Mouse (Mus musculus) kidney, embryonic 14.5 days (tissue): ENCODE measurements around the gene Ppbp. TPM values are rescaled to one million over a fixed set of nuclear protein-coding genes. Genes with fewer than 3 reads are reported as not detected.

Experiments used
- ATAC-seq: fragments of 200-750 bp; cut with Nextera tagmentation; 2 replicates; pipeline ENCODE4 v1.8.0; 2017; ENCODE audit warnings: moderate number of reproducible peaks, mild to moderate bottlenecking, moderate TSS enrichment, moderate library complexity; ENCODE audit not compliant: low FRiP score, low TSS enrichment
- H3K27ac ChIP-seq: fragments of 300-500 bp; sonication (generic); 2 replicates; pipeline ENCODE4 v1.5.1; 2014; ENCODE audit warnings: low read depth, mild to moderate bottlenecking, low read length, moderate library complexity, mixed read lengths
- H3K27me3 ChIP-seq: fragments of 300-500 bp; sonication (generic); 2 replicates; pipeline ENCODE4 v1.6.1; 2014; ENCODE audit warnings: mild to moderate bottlenecking, low read length; ENCODE audit not compliant: control insufficient read depth, insufficient read depth
- H3K36me3 ChIP-seq: fragments of 300-500 bp; sonication (generic); 2 replicates; pipeline ENCODE4 v1.6.1; 2014; ENCODE audit warnings: low read length, mixed read lengths; ENCODE audit not compliant: control insufficient read depth, insufficient read depth
- H3K4me1 ChIP-seq: fragments of 300-500 bp; sonication (generic); 2 replicates; pipeline ENCODE4 v1.6.1; 2014; ENCODE audit warnings: low read length, mixed read lengths; ENCODE audit not compliant: control insufficient read depth, insufficient read depth
- H3K4me2 ChIP-seq: fragments of 300-500 bp; sonication (generic); replicated peaks from 2 replicates; pipeline ENCODE4 v1.6.1; 2014; ENCODE audit warnings: low read depth, mild to moderate bottlenecking, low read length
- H3K4me3 ChIP-seq: fragments of 300-500 bp; sonication (generic); 2 replicates; pipeline ENCODE4 v1.5.1; 2014; ENCODE audit warnings: mild to moderate bottlenecking, low read length
- H3K9ac ChIP-seq: fragments of 300-500 bp; sonication (generic); 2 replicates; pipeline ENCODE4 v1.6.1; 2014; ENCODE audit warnings: low read depth, mild to moderate bottlenecking, low read length, moderate library complexity
- H3K9me3 ChIP-seq: fragments of 300-500 bp; sonication (generic); 2 replicates; pipeline ENCODE4 v1.6.1; 2016; ENCODE audit warnings: low read length; ENCODE audit not compliant: control insufficient read depth
- WGBS: fragments of 180-500 bp; shearing (Covaris S2); extraction: QIAGEN DNeasy Blood & Tissue Kit; methylation state at CpG from one replicate; pipeline ENCODE4 v1.1.7; 2014; 5-methylcytosine and 5-hydroxymethylcytosine counted together
- microRNA-seq: library from miRNA; unstranded; fragments of <30 nt; microRNA quantifications from one replicate; pipeline ENCODE4, GENCODE M21; 2016
- polyA plus RNA-seq: library from polyadenylated mRNA; unstranded; fragments of >200 nt; fragmentation: Nextera tagmentation; extraction: Ambion mirVana; gene quantifications from 2 replicates; pipeline ENCODE4 v1.2.1, GENCODE M21; 2014

Gene Ppbp
- polyA plus RNA-seq, 1 experiment from 2014 or later = 3.4 TPM

DNA sequence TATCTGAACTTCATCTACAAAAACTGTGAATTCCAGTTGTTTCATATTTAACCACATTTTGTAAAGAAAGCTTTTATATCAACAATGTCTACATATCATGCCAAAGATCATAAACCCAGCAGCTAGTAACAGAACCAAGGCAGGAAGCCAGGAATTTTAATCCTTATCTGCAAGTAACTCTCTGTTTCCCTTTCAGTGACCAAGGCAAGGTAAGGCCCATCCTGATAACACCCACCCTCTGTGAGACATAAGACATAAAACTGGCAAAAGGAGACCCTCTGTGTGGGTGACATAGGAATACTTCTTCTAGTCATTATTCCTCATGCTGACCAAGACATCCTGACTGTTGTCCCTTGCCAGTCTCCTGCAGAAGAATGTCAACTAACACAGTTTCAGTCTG lies 36.3 kb downstream of the Ppbp start:
- H3K9ac ChIP-seq = no peak overlapping the region
- H3K4me3 ChIP-seq = no peak overlapping the region
- no peak overlapping the region for H3K4me2 ChIP-seq
- no peaks in the 10 kb centered on the region for H3K36me3 ChIP-seq
- H3K9me3 ChIP-seq = no peaks in the 10 kb centered on the region
- H3K4me1 ChIP-seq = no peaks in the 10 kb centered on the region
- H3K27ac ChIP-seq = no peak overlapping the region
- ATAC-seq = no peak
- no peaks in the 10 kb centered on the region for H3K27me3 ChIP-seq

DNA sequence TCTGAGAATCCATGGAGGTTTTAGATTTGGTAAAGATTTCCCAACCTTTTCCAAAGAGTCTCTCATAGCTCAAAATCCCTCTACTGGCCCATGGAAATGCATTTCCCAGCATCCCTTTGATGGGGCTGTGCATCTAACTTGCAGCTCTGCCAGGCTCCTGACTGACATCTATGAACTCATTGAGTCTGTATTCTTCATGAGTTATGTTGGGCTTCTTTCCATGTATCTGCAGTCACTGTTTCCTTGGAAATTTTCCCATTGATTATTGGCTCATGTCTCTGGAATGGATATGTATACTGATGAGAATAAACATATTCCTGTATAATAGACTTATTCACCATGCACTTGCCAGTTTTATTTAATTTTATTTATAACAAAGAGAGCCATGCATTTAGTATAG lies 37.7 kb downstream of the Ppbp start:
- H3K27me3 ChIP-seq = no peaks in the 10 kb centered on the region
- no peaks in the 10 kb centered on the region for H3K4me1 ChIP-seq
- no peak overlapping the region for H3K9ac ChIP-seq
- H3K9me3 ChIP-seq = no peaks in the 10 kb centered on the region
- no peak overlapping the region for H3K27ac ChIP-seq
- no peaks in the 10 kb centered on the region for H3K36me3 ChIP-seq
- no peak overlapping the region for H3K4me3 ChIP-seq
- H3K4me2 ChIP-seq = no peak overlapping the region
- no peak for ATAC-seq

GRCm38 (mm10) chr5:90807176-90807950 lies 39.0 kb downstream of the Ppbp start:
- Histone ChIP-seq H3K36me3 (no peaks in the 10 kb centered on the region), H3K27me3 (no peaks in the 10 kb centered on the region), H3K27ac (no peak overlapping the region), H3K9ac (no peak overlapping the region), H3K4me3 (no peak overlapping the region), H3K9me3 (no peaks in the 10 kb centered on the region), H3K4me2 (no peak overlapping the region), H3K4me1 (no peaks in the 10 kb centered on the region)
- 74% methylated on average over 3 of the region's 3 CpGs for WGBS
- ATAC-seq = no peak

Small RNA genes lying within 50 kb of the gene (microRNA-seq; reads per million reads assigned to microRNA genes)
- not detected for gene Gm24322

Other genes with a start within 250 kb of the Ppbp start
- 3.1 and 5.1 TPM in 2 replicates for gene Afm, start 249.6 kb upstream of the Ppbp start, polyA plus RNA-seq
- gene 5830473C10Rik, start 207.4 kb upstream of the Ppbp start, polyA plus RNA-seq = 0.09 TPM in 1 of 2 replicates, not detected in the other
- 6.0 and 8.3 TPM in 2 replicates for gene Rassf6, start 127.9 kb upstream of the Ppbp start, polyA plus RNA-seq
- 0.14 TPM in 1 of 2 replicates, not detected in the other for gene Cxcl5, start 9.2 kb upstream of the Ppbp start, polyA plus RNA-seq
- gene Pf4, start 3.9 kb downstream of the Ppbp start, polyA plus RNA-seq = 28.2 and 35.1 TPM in 2 replicates
- not detected in 2 replicates for gene Cxcl3, start 17.6 kb downstream of the Ppbp start, polyA plus RNA-seq
- not detected in 2 replicates for gene Cxcl15, start 26.0 kb downstream of the Ppbp start, polyA plus RNA-seq
- 0.85 and 1.7 TPM in 2 replicates for gene Cxcl1, start 122.7 kb downstream of the Ppbp start, polyA plus RNA-seq
- 0.13 TPM in 1 of 2 replicates, not detected in the other for gene Cxcl2, start 135.4 kb downstream of the Ppbp start, polyA plus RNA-seq
- 59.5 and 72.7 TPM in 2 replicates for gene Mthfd2l, start 162.6 kb downstream of the Ppbp start, polyA plus RNA-seq